Mouse (Mus musculus) midbrain, embryonic 16.5 days (tissue): ENCODE measurements around the gene Gm10282. TPM values are rescaled to one million over a fixed set of nuclear protein-coding genes. Genes with fewer than 3 reads are reported as not detected.

Experiments used
- ATAC-seq: fragments of 200-750 bp; cut with Nextera tagmentation; 2 replicates; pipeline ENCODE4 v1.8.0; 2017; ENCODE audit warnings: moderate TSS enrichment
- H3K27ac ChIP-seq: fragments of 300-500 bp; sonication (generic); 2 replicates; pipeline ENCODE4 v1.5.1; 2014; ENCODE audit warnings: mild to moderate bottlenecking, low read length, mixed read lengths
- H3K27me3 ChIP-seq: fragments of 300-500 bp; sonication (generic); 2 replicates; pipeline ENCODE4 v1.6.1; 2014; ENCODE audit warnings: low read depth, low read length, mixed read lengths; ENCODE audit not compliant: control insufficient read depth, insufficient read depth
- H3K36me3 ChIP-seq: fragments of 300-500 bp; sonication (generic); 2 replicates; pipeline ENCODE4 v1.6.1; 2014; ENCODE audit warnings: mild to moderate bottlenecking, low read length, moderate library complexity, mixed read lengths; ENCODE audit not compliant: control insufficient read depth, insufficient read depth
- H3K4me1 ChIP-seq: fragments of 300-500 bp; sonication (generic); 2 replicates; pipeline ENCODE4 v1.6.1; 2014; ENCODE audit warnings: mild to moderate bottlenecking, low read length, mixed read lengths; ENCODE audit not compliant: control insufficient read depth, insufficient read depth
- H3K4me2 ChIP-seq: fragments of 300-500 bp; sonication (generic); 2 replicates; pipeline ENCODE4 v1.6.1; 2014; ENCODE audit warnings: mild to moderate bottlenecking, low read length, mixed read lengths
- H3K4me3 ChIP-seq: fragments of 300-500 bp; sonication (generic); 2 replicates; pipeline ENCODE4 v1.5.1; 2014; ENCODE audit warnings: low read depth, mild to moderate bottlenecking, low read length, moderate library complexity, mixed read lengths
- H3K9ac ChIP-seq: fragments of 300-500 bp; sonication (generic); 2 replicates; pipeline ENCODE4 v1.6.1; 2014; ENCODE audit warnings: low read depth, low read length, mixed read lengths
- H3K9me3 ChIP-seq: fragments of 300-500 bp; sonication (generic); replicated peaks from 2 replicates; pipeline ENCODE4 v1.6.1; 2014; ENCODE audit warnings: mild to moderate bottlenecking, low read length, mixed read lengths; ENCODE audit not compliant: control insufficient read depth, poor library complexity, severe bottlenecking
- WGBS: fragments of 180-500 bp; shearing (Covaris S2); extraction: QIAGEN DNeasy Blood & Tissue Kit; methylation state at CpG from one replicate; pipeline ENCODE4 v1.1.7; 2014; 5-methylcytosine and 5-hydroxymethylcytosine counted together
- polyA plus RNA-seq: library from polyadenylated mRNA; unstranded; fragments of >200 nt; fragmentation: Nextera tagmentation; extraction: Ambion mirVana; gene quantifications from 2 replicates; pipeline ENCODE4 v1.2.1, GENCODE M21; 2015

Gm10282 gene
- polyA plus RNA-seq, 1 experiment from 2014 or later: 9.7 TPM

DNA sequence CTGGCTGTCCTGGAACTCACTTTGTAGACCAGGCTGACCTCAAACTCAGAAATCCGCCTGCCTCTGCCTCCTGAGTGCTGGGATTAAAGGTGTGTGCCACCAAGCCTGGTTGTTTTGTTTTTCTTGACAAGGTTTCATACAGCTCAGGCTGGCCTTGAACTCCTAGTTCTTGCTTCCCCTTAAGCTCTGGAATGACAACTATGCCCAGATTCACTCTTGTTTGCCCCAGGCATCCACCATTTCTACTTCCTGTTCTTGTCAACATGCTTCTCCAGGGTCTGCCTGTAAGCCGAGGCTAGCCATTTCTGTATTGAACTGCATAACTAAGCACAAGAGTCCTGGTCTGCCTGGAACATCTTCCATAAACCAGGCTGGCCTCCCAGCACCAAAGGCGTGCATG lies 24.1 kb upstream of the Gm10282 start:
- Histone ChIP-seq H3K4me2 (no peak overlapping the region), H3K4me3 (no peak overlapping the region), H3K27ac (no peak overlapping the region), H3K27me3 (no peaks in the 10 kb centered on the region), H3K4me1 (no peaks in the 10 kb centered on the region), H3K9ac (no peak overlapping the region), H3K36me3 (no peaks in the 10 kb centered on the region), H3K9me3 (no peaks in the 10 kb centered on the region)
- no peak for ATAC-seq
- 79% methylated on average over 3 of the region's 3 CpGs for WGBS

DNA sequence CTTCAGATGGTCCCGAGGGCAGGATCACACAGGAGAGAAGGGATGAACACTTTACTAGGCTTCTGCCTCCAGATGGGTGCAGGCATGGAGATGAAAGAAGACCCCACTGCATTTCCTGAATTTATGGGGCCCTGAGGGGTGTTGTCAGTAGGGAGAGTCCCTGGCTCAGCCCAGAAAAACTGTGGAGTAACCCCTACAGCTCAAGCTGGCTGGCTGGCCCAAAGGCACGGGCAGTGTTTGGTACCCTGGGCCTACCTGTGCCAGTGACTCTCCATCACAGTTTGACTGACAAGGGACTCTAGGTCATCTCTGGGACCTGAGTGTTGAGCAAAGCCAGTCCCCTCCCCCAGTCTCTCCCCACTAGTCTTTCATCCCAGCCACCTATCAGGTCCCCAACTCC lies 19.6 kb upstream of the Gm10282 start:
- whole genome bisulfite sequencing: 84% methylated on average over 2 of the region's 2 CpGs
- Histone ChIP-seq H3K4me2 (no peak overlapping the region), H3K9ac (no peak overlapping the region), H3K27me3 (peaks cover 23% of the 10 kb centered on the region), H3K36me3 (no peaks in the 10 kb centered on the region), H3K4me3 (no peak overlapping the region), H3K27ac (no peak overlapping the region), H3K9me3 (no peaks in the 10 kb centered on the region), H3K4me1 (peaks cover 3% of the 10 kb centered on the region)
- no peak for ATAC-seq

DNA sequence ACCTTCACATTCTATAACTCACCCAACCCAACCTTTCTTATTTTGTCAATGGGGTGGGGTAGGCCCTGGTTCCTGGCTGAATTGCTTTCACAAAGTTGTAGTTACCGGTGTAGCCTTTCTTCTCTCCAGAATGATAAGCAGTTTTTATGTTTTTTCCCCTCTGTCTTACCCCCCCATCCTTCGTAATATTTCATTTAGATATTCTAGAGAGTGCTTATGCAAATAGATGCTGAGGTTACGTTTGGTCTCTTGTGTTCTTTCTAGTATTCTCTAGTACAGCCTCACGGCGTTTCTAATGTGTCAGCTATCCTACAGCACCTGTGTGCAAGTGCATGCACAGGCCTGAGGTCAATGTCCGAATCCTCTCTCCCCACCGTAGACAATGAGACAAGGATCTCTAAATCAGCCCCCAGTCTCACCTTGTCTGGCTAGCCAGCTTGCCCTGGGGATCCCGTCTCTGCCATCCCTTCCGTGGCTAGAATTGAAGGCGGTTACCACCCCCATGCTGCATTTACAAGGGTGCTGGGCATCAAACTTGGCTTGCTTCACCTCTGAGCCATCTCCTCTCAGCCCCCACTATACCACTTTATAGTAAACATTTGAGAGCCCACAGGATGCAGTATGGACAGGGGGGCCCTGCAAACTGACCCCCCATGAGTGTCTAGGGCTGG lies 19.1 kb upstream of the Gm10282 start:
- H3K27ac ChIP-seq: no peak overlapping the region
- 87% methylated on average over 10 of the region's 10 CpGs for WGBS
- H3K9ac ChIP-seq: no peak overlapping the region
- H3K4me1 ChIP-seq: peaks cover 7% of the 10 kb centered on the region
- peaks cover 27% of the 10 kb centered on the region for H3K27me3 ChIP-seq
- H3K4me3 ChIP-seq: no peak overlapping the region
- H3K4me2 ChIP-seq: no peak overlapping the region
- no peaks in the 10 kb centered on the region for H3K9me3 ChIP-seq
- H3K36me3 ChIP-seq: no peaks in the 10 kb centered on the region
- ATAC-seq: no peak

- Histone ChIP-seq H3K36me3 (no peaks in the 10 kb centered on the region), H3K27ac (no peak overlapping the region), H3K9me3 (no peaks in the 10 kb centered on the region), H3K9ac (no peak overlapping the region), H3K27me3 (peaks cover 34% of the 10 kb centered on the region), H3K4me3 (no peak overlapping the region), H3K4me1 (peaks cover 7% of the 10 kb centered on the region), H3K4me2 (no peak overlapping the region)
- WGBS: 67% methylated on average over 6 of the region's 6 CpGs
- no peak for ATAC-seq
Measured at GRCm38 (mm10) chr8:72323131-72323725, 18.2 kb upstream of the Gm10282 start.

DNA sequence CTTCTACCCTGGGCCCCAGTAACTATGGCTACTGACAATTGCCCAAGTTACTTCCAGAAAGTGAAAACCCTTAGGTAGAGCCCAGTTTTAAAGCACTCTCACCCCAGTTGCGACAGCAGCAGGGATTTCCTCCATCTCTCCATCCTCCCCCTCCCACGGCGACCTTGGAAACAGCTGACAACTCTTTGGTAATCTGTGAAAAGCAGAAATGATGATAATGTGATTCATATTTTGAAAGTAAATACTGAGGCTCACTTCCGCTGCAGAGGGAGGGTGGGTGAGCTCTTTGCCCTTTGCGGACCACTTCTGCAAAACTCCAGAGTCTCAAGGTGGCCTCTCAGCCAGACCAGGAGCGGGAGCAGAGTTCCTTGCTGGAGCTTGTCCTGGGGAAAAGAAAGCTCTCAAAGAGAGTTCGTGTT lies 17.4 kb upstream of the Gm10282 start:
- H3K27ac ChIP-seq: no peak overlapping the region
- H3K9me3 ChIP-seq: no peaks in the 10 kb centered on the region
- H3K9ac ChIP-seq: no peak overlapping the region
- H3K27me3 ChIP-seq: peaks cover 34% of the 10 kb centered on the region
- peaks cover 7% of the 10 kb centered on the region for H3K4me1 ChIP-seq
- H3K36me3 ChIP-seq: no peaks in the 10 kb centered on the region
- no peak overlapping the region for H3K4me2 ChIP-seq
- WGBS: 76% methylated on average over 7 of the region's 7 CpGs
- ATAC-seq: no peak
- no peak overlapping the region for H3K4me3 ChIP-seq

DNA sequence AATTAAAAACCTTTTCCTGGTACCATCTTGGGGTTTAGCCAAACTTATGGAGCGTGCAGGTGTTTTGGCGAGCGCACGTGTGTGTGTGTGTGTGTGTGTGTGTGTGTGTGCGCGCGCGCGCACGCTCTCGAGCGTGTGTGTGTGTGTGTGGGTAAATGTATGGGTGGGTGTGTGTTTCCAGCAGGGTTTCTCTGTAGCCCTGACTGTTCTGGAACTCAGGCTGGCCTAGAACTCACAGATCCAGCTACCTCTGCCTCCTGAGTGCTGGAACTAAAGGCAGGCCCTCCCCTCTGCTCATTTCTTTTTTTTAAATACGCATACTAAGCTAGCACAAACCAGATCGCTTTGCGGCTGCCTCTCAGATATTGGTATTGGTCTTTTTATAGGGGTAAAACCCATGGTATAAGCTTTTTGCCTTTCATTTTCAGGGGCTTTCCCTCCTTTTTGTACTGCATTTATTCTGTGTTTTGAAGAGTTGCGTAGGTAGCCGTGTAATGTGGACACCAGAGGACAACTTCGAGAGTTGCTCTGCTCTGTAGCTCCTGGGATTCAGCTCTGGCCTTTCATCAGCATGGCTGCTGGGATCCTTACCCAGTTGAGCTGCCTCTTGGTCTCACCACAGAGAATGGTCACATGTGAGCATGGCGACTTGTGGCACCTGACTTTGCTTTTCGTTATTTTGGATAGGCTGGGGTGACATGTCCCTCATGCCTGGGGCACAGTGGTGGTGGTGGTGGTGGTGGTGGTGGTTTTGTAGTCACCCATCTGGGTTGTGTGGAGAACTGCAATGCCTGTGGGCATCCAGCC lies 16.8 kb upstream of the Gm10282 start:
- peaks cover 34% of the 10 kb centered on the region for H3K27me3 ChIP-seq
- no peak overlapping the region for H3K27ac ChIP-seq
- no peak overlapping the region for H3K9ac ChIP-seq
- no peak overlapping the region for H3K4me3 ChIP-seq
- no peaks in the 10 kb centered on the region for H3K36me3 ChIP-seq
- no peak overlapping the region for H3K4me2 ChIP-seq
- peaks cover 7% of the 10 kb centered on the region for H3K4me1 ChIP-seq
- no peak for ATAC-seq
- no peaks in the 10 kb centered on the region for H3K9me3 ChIP-seq
- 89% methylated on average over 20 of the region's 20 CpGs for WGBS

DNA sequence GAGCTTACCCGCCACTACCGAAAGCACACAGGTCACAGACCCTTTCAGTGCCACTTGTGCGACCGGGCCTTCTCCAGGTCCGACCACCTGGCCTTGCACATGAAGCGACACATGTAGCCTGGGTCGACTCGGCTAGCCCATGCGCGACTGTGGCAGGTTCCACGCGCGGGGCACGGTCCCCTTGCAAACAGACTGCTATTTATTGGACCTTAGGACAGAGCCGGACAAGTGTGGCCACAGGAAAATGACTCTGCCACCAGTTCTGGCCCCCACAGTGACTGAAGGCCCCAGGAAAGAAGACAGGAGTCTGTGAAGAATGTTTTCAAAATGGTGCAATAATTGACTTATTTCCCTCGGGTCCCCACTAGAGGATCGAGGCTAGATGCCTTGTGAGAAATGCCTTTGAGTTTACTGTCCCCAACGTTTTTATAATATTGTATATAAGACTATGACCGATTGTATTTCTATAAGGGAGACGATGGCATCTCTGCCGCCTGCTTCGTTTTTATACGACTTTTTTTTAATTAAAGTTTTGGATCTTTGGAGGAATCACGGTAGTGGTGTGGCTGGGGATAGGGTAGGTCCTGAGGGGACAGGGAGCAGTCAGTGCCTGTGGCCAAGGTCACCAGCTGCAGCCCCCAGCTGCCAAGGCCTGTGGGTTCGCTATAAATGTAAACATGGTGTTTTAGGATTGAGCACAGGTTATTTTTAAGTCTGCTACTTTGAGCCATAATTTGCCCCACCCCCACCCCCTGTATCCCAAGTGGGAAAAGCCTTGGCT lies 15.9 kb upstream of the Gm10282 start:
- 59% methylated on average over 25 of the region's 25 CpGs for whole genome bisulfite sequencing
- no peak for ATAC-seq
- Histone ChIP-seq H3K4me1 (peaks cover 7% of the 10 kb centered on the region), H3K9me3 (no peaks in the 10 kb centered on the region), H3K4me3 (peak overlapping the region; percentile 54), H3K9ac (peak overlapping the region; percentile 69; the same call in 1 of the 2 replicates), H3K27ac (no peak overlapping the region), H3K27me3 (peaks cover 34% of the 10 kb centered on the region), H3K4me2 (no peak overlapping the region), H3K36me3 (no peaks in the 10 kb centered on the region)

- H3K9me3 ChIP-seq: no peaks in the 10 kb centered on the region
- H3K27me3 ChIP-seq: peaks cover 34% of the 10 kb centered on the region
- peak overlapping the region; percentile 54 for H3K4me3 ChIP-seq
- H3K4me2 ChIP-seq: peak overlapping the region; percentile 89
- no peak overlapping the region for H3K27ac ChIP-seq
- WGBS: 8% methylated on average over 39 of the region's 55 CpGs
- H3K36me3 ChIP-seq: no peaks in the 10 kb centered on the region
- peak overlapping the region; percentile 69 for H3K9ac ChIP-seq
- H3K4me1 ChIP-seq: peaks cover 7% of the 10 kb centered on the region
- ATAC-seq: no peak
Measured at GRCm38 (mm10) chr8:72319921-72320802, 15.1 kb upstream of the Gm10282 start.
